Mouse (Mus musculus) urinary bladder, postnatal 10 days (tissue): ENCODE measurements around the gene A230050P20Rik.
"Not testable (repeated sequence)": the region's sequence is repeated elsewhere in the genome, so short reads cannot be mapped to it uniquely, and the experiment has no call there.

Experiments used
- DNase-seq: peaks from one replicate; pipeline ENCODE4 v3.0.0; 2022; ENCODE audit warnings: low spot score

A230050P20Rik gene

GRCm38 (mm10) chr9:20868448-20869001 is at the start of gene A230050P20Rik:
Gene A230050P20Rik (plus strand): TSS chr9:20868642.
- DNase-seq = no peak

- DNase-seq = no peak
Measured at GRCm38 (mm10) chr9:20820001-20820400, 48.4 kb upstream of the A230050P20Rik start.

- no peak for DNase-seq
Measured at GRCm38 (mm10) chr9:20822821-20823220, 45.6 kb upstream of the A230050P20Rik start.

GRCm38 (mm10) chr9:20825781-20826180 is 42.7 kb upstream of the A230050P20Rik start:
- no peak for DNase-seq

GRCm38 (mm10) chr9:20828127-20828526 is 40.3 kb upstream of the A230050P20Rik start:
- no peak for DNase-seq

- DNase-seq = peak; percentile 89
Measured at GRCm38 (mm10) chr9:20830901-20831643, 37.4 kb upstream of the A230050P20Rik start.

- no peak for DNase-seq
Measured at GRCm38 (mm10) chr9:20834881-20835280, 33.6 kb upstream of the A230050P20Rik start.

- not testable (repeated sequence) for DNase-seq
Measured at GRCm38 (mm10) chr9:20835431-20835954, 32.9 kb upstream of the A230050P20Rik start.

- no peak for DNase-seq
Measured at GRCm38 (mm10) chr9:20837184-20837947, 31.1 kb upstream of the A230050P20Rik start.

- DNase-seq = no peak
Measured at GRCm38 (mm10) chr9:20838931-20839330, 29.5 kb upstream of the A230050P20Rik start.

GRCm38 (mm10) chr9:20842211-20842610 is 26.2 kb upstream of the A230050P20Rik start:
- DNase-seq = no peak

GRCm38 (mm10) chr9:20842670-20843069 is 25.8 kb upstream of the A230050P20Rik start:
- DNase-seq = no peak

GRCm38 (mm10) chr9:20850179-20850578 is 18.3 kb upstream of the A230050P20Rik start:
- DNase-seq = no peak

GRCm38 (mm10) chr9:20857131-20857530 is 11.3 kb upstream of the A230050P20Rik start:
- no peak for DNase-seq

- DNase-seq = no peak
Measured at GRCm38 (mm10) chr9:20859926-20860325, 8.5 kb upstream of the A230050P20Rik start.

- no peak for DNase-seq
Measured at GRCm38 (mm10) chr9:20861821-20862220, 6.6 kb upstream of the A230050P20Rik start.

GRCm38 (mm10) chr9:20862225-20862624 is 6.2 kb upstream of the A230050P20Rik start:
- no peak for DNase-seq

- DNase-seq = no peak
Measured at GRCm38 (mm10) chr9:20866879-20867278, 1.6 kb upstream of the A230050P20Rik start.

- DNase-seq = no peak
Measured at GRCm38 (mm10) chr9:20869246-20869645, 804 bp downstream of the A230050P20Rik start.

- DNase-seq = no peak
Measured at GRCm38 (mm10) chr9:20870211-20871173, 2.0 kb downstream of the A230050P20Rik start.

- no peak for DNase-seq
Measured at GRCm38 (mm10) chr9:20872991-20873390, 4.5 kb downstream of the A230050P20Rik start.
